Mouse (Mus musculus): Measurements from ENCODE around the gene Slc25a33. TPM values are rescaled to one million over a fixed set of nuclear protein-coding genes. Genes with fewer than 3 reads are reported as not detected.

The Slc25a33 gene
- polyA plus RNA-seq, 1 experiment from 2014 or later = 18.4 TPM

DNA sequence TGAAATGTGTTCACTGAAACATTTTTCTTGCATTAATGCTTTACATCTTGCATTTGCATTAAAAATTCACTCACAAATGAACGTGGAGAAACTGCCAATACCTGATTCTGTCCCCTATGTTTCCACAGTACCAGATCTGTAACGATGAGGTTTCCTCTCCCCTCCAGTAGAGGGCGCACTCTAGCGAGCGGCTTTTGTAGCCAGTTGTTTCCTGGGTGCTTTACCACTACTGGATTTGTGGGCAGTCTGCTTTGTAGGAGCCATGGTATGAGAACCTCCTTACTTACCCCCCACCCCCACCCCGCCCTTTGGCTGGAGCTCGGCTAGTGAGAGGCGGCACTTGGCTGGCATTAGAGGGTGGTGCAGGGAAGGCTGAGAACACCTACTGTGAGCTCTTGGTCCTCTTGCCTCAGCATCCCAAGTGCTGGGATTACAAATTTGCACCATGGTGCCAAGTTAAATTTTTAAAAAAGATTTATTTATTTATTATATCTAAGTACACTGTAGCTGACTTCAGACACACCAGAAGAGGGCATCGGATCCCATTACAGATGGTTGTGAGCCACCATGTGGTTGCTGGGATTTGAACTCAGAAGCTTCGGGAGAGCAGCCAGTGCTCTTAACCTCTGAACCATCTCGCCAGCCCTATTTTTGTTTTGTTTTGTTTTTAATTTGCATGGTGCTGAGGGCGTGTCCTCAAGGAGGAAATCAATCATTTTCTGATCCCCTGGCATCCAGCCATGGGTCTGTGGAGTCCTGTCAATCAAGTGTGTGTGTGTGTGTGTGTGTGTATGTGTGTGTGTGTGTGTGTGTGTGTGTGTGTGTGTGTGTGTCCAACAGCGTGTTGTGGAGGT is 19.3 kb upstream of the Slc25a33 start:
- no peak for ATAC-seq (replicated peaks; ENCODE audit: insufficient number of reproducible peaks, low FRiP score, low TSS enrichment, low read depth)

DNA sequence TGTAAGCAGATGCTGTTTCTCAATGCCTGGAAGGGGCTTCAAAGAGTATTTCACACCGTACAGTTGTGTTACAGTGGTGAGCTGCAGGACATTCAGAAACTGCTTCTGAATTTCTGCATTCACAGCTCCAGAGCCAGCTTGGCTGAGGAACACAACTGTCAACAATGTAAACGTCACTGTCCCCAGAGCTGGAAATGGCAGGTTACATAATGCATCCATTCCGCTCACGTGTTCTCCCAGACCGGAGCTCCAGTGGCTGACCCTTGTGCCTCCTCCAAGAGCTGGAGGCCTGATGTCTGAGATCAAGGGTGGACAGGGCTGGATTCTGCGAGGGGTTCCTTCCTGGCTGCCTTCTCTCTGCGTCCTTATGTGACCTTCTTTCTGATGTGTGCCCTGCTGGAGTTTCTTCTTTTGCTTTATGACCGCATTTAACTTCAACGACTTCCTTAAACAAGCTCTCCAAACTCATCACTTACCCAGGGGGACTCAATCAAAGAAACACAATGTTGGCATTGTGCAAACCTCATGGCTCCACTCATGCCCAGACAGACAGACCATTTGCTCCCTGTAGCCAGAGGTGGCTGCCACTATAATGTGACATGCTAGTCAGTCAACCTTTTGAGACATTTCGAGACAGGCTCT is 18.2 kb upstream of the Slc25a33 start:
- ATAC-seq (replicated peaks; ENCODE audit: insufficient number of reproducible peaks, low FRiP score, low TSS enrichment, low read depth) (no peak), DNase-seq (ENCODE audit: low spot score) (no peak)
- no peaks in the 10 kb centered on the region for H3K27me3 ChIP-seq (ENCODE audit: control insufficient read depth, insufficient read depth, low read length)
- no peak overlapping the region for H3K9ac ChIP-seq (replicated peaks; ENCODE audit: low read length)
- H3K4me2 ChIP-seq (ENCODE audit: low read depth, low read length) = no peak overlapping the region
- no peaks in the 10 kb centered on the region for H3K9me3 ChIP-seq (replicated peaks; ENCODE audit: control insufficient read depth, low read length)
- 47% methylated on average over 10 of the region's 10 CpGs for whole genome bisulfite sequencing
- H3K4me1 ChIP-seq (ENCODE audit: control insufficient read depth, insufficient read depth, low read length) = no peaks in the 10 kb centered on the region
- no peak overlapping the region for H3K27ac ChIP-seq (replicated peaks; ENCODE audit: low read depth, low read length)
- no peak overlapping the region for H3K4me3 ChIP-seq (ENCODE audit: low read depth, low read length)
- H3K36me3 ChIP-seq (replicated peaks; ENCODE audit: control insufficient read depth, insufficient read depth, low read depth, low read length) = no peaks in the 10 kb centered on the region

More for the DNA sequence above, 19.3 kb upstream of the Slc25a33 start:
- H3K27ac ChIP-seq (replicated peaks; ENCODE audit: low read depth, low read length) = no peak overlapping the region
- no peaks in the 10 kb centered on the region for H3K4me1 ChIP-seq (ENCODE audit: control insufficient read depth, insufficient read depth, low read length)
- H3K9ac ChIP-seq (replicated peaks; ENCODE audit: low read length) = no peak overlapping the region
- H3K9me3 ChIP-seq (replicated peaks; ENCODE audit: control insufficient read depth, low read length) = no peaks in the 10 kb centered on the region
- H3K36me3 ChIP-seq (replicated peaks; ENCODE audit: control insufficient read depth, insufficient read depth, low read depth, low read length) = no peaks in the 10 kb centered on the region
- DNase-seq (ENCODE audit: low spot score) = peak; percentile 51
- no peak overlapping the region for H3K4me3 ChIP-seq (ENCODE audit: low read depth, low read length)
- no peaks in the 10 kb centered on the region for H3K27me3 ChIP-seq (ENCODE audit: control insufficient read depth, insufficient read depth, low read length)
- 40% methylated on average over 13 of the region's 13 CpGs for WGBS
- no peak overlapping the region for H3K4me2 ChIP-seq (ENCODE audit: low read depth, low read length)

- Histone ChIP-seq H3K27ac (replicated peaks; ENCODE audit: low read depth, low read length) (no peak overlapping the region), H3K4me1 (ENCODE audit: control insufficient read depth, insufficient read depth, low read length) (no peaks in the 10 kb centered on the region), H3K4me2 (ENCODE audit: low read depth, low read length) (no peak overlapping the region), H3K4me3 (ENCODE audit: low read depth, low read length) (no peak overlapping the region), H3K27me3 (ENCODE audit: control insufficient read depth, insufficient read depth, low read length) (no peaks in the 10 kb centered on the region), H3K9ac (replicated peaks; ENCODE audit: low read length) (no peak overlapping the region), H3K9me3 (replicated peaks; ENCODE audit: control insufficient read depth, low read length) (no peaks in the 10 kb centered on the region), H3K36me3 (replicated peaks; ENCODE audit: control insufficient read depth, insufficient read depth, low read depth, low read length) (no peaks in the 10 kb centered on the region)
- no peak for ATAC-seq (replicated peaks; ENCODE audit: insufficient number of reproducible peaks, low FRiP score, low TSS enrichment, low read depth)
- WGBS = 83% methylated on average over 4 of the region's 4 CpGs
- no peak for DNase-seq (ENCODE audit: low spot score)
Observed at GRCm38 (mm10) chr4:149791470-149791869, 17.4 kb upstream of the Slc25a33 start.

DNA sequence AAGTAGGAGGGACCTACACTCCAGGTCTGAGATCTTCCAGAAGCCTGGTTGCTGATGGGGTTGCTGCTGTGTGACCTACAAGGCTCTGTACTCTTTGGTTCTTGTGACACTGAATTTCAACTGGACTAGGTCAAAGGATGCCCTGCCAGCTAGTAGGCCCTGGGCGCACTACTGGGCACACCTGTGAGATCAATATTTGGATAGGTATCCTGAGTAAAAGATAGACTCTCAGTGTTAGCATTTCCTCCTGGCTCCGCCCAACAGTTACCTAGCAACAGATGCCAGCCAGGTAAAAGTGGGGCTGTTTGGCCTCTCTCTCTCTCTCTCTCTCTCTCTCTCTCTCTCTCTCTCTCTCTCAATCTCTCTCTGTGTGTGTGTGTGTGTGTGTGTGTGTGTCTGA is 16.9 kb upstream of the Slc25a33 start:
- H3K27ac ChIP-seq (replicated peaks; ENCODE audit: low read depth, low read length) = no peak overlapping the region
- no peak overlapping the region for H3K4me3 ChIP-seq (ENCODE audit: low read depth, low read length)
- no peak overlapping the region for H3K4me2 ChIP-seq (ENCODE audit: low read depth, low read length)
- H3K27me3 ChIP-seq (ENCODE audit: control insufficient read depth, insufficient read depth, low read length) = no peaks in the 10 kb centered on the region
- no peaks in the 10 kb centered on the region for H3K36me3 ChIP-seq (replicated peaks; ENCODE audit: control insufficient read depth, insufficient read depth, low read depth, low read length)
- DNase-seq (ENCODE audit: low spot score) (no peak), ATAC-seq (replicated peaks; ENCODE audit: insufficient number of reproducible peaks, low FRiP score, low TSS enrichment, low read depth) (no peak)
- H3K9ac ChIP-seq (replicated peaks; ENCODE audit: low read length) = no peak overlapping the region
- WGBS = 86% methylated on average over 2 of the region's 2 CpGs
- no peaks in the 10 kb centered on the region for H3K4me1 ChIP-seq (ENCODE audit: control insufficient read depth, insufficient read depth, low read length)
- no peaks in the 10 kb centered on the region for H3K9me3 ChIP-seq (replicated peaks; ENCODE audit: control insufficient read depth, low read length)

DNA sequence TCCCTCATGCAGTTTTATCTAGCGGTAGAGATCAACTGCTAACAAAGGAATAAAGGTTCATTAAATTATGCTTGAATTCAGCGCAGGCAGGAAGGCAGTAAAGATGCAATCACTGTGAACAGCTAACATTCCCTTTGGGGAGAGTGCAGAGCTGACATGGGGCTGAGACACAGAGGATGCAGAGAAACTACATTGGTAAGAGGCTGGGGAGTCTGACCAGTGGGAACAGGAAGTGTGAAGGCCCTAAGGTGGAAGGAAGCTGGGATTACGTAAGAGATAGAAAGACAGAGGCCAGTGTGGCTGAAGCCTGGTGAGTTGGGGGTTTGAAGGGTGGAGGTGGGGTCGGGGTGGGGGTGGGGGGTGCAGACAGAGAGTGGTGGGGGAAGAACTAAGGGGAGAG is 16.5 kb upstream of the Slc25a33 start:
- no peak overlapping the region for H3K27ac ChIP-seq (replicated peaks; ENCODE audit: low read depth, low read length)
- no peak for ATAC-seq (replicated peaks; ENCODE audit: insufficient number of reproducible peaks, low FRiP score, low TSS enrichment, low read depth)
- no peak for DNase-seq (ENCODE audit: low spot score)
- WGBS = 68% methylated on average over 4 of the region's 4 CpGs
- H3K27me3 ChIP-seq (ENCODE audit: control insufficient read depth, insufficient read depth, low read length) = no peaks in the 10 kb centered on the region
- H3K9me3 ChIP-seq (replicated peaks; ENCODE audit: control insufficient read depth, low read length) = no peaks in the 10 kb centered on the region
- H3K4me2 ChIP-seq (ENCODE audit: low read depth, low read length) = no peak overlapping the region
- no peaks in the 10 kb centered on the region for H3K36me3 ChIP-seq (replicated peaks; ENCODE audit: control insufficient read depth, insufficient read depth, low read depth, low read length)
- no peaks in the 10 kb centered on the region for H3K4me1 ChIP-seq (ENCODE audit: control insufficient read depth, insufficient read depth, low read length)
- no peak overlapping the region for H3K4me3 ChIP-seq (ENCODE audit: low read depth, low read length)
- H3K9ac ChIP-seq (replicated peaks; ENCODE audit: low read length) = no peak overlapping the region

- WGBS = 80% methylated on average over 13 of the region's 13 CpGs
- Histone ChIP-seq H3K27ac (replicated peaks; ENCODE audit: low read depth, low read length) (no peak overlapping the region), H3K27me3 (ENCODE audit: control insufficient read depth, insufficient read depth, low read length) (no peaks in the 10 kb centered on the region), H3K9me3 (replicated peaks; ENCODE audit: control insufficient read depth, low read length) (no peaks in the 10 kb centered on the region), H3K36me3 (replicated peaks; ENCODE audit: control insufficient read depth, insufficient read depth, low read depth, low read length) (no peaks in the 10 kb centered on the region), H3K4me3 (ENCODE audit: low read depth, low read length) (no peak overlapping the region), H3K4me1 (ENCODE audit: control insufficient read depth, insufficient read depth, low read length) (no peaks in the 10 kb centered on the region), H3K4me2 (ENCODE audit: low read depth, low read length) (no peak overlapping the region), H3K9ac (replicated peaks; ENCODE audit: low read length) (no peak overlapping the region)
- ATAC-seq (replicated peaks; ENCODE audit: insufficient number of reproducible peaks, low FRiP score, low TSS enrichment, low read depth) (no peak), DNase-seq (ENCODE audit: low spot score) (no peak)
Observed at GRCm38 (mm10) chr4:149789421-149790194, 15.5 kb upstream of the Slc25a33 start.

GRCm38 (mm10) chr4:149784901-149785300 is 10.8 kb upstream of the Slc25a33 start:
- Histone ChIP-seq H3K27ac (replicated peaks; ENCODE audit: low read depth, low read length) (no peak overlapping the region), H3K4me1 (ENCODE audit: control insufficient read depth, insufficient read depth, low read length) (no peaks in the 10 kb centered on the region), H3K4me2 (ENCODE audit: low read depth, low read length) (no peak overlapping the region), H3K9me3 (replicated peaks; ENCODE audit: control insufficient read depth, low read length) (no peaks in the 10 kb centered on the region), H3K36me3 (replicated peaks; ENCODE audit: control insufficient read depth, insufficient read depth, low read depth, low read length) (no peaks in the 10 kb centered on the region), H3K4me3 (ENCODE audit: low read depth, low read length) (no peak overlapping the region), H3K27me3 (ENCODE audit: control insufficient read depth, insufficient read depth, low read length) (no peaks in the 10 kb centered on the region), H3K9ac (replicated peaks; ENCODE audit: low read length) (no peak overlapping the region)
- ATAC-seq (replicated peaks; ENCODE audit: insufficient number of reproducible peaks, low FRiP score, low TSS enrichment, low read depth) = no peak
- WGBS = 92% methylated on average over 5 of the region's 5 CpGs
- no peak for DNase-seq (ENCODE audit: low spot score)

DNA sequence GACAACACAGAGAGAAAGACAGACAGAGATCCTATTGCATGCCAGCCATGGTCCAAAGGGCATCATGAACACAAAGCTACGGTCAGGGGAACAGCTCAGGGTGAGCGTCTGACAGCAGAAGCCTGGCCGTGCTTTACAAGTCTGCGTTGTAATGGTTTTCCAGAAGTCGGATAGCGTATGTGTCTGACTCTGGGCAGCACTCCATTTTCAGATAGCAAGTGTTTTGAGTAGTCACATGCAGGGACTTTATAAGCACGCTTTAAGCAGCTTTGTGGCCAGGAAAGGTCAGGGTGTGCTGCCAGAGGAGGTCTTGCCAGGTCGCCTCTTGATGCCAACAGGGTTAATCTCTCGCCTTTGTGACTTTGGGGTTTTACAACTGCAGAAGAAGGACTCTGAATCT is 10.3 kb upstream of the Slc25a33 start:
- ATAC-seq (replicated peaks; ENCODE audit: insufficient number of reproducible peaks, low FRiP score, low TSS enrichment, low read depth) = no peak
- Histone ChIP-seq H3K36me3 (replicated peaks; ENCODE audit: control insufficient read depth, insufficient read depth, low read depth, low read length) (no peaks in the 10 kb centered on the region), H3K9me3 (replicated peaks; ENCODE audit: control insufficient read depth, low read length) (no peaks in the 10 kb centered on the region), H3K4me2 (ENCODE audit: low read depth, low read length) (no peak overlapping the region), H3K27ac (replicated peaks; ENCODE audit: low read depth, low read length) (no peak overlapping the region), H3K4me3 (ENCODE audit: low read depth, low read length) (no peak overlapping the region), H3K4me1 (ENCODE audit: control insufficient read depth, insufficient read depth, low read length) (no peaks in the 10 kb centered on the region), H3K9ac (replicated peaks; ENCODE audit: low read length) (no peak overlapping the region), H3K27me3 (ENCODE audit: control insufficient read depth, insufficient read depth, low read length) (no peaks in the 10 kb centered on the region)
- 83% methylated on average over 9 of the region's 9 CpGs for WGBS
- DNase-seq (ENCODE audit: low spot score) = no peak

All from embryonic facial prominence, embryonic 11.5 days (tissue).